Mouse (Mus musculus): ENCODE results near the gene Uroc1. TPM values are rescaled to one million over a fixed set of nuclear protein-coding genes. Genes with fewer than 3 reads are reported as not detected.
A peak's percentile ranks its signal among the peaks of the same experiment; 100 is the strongest.

Gene Uroc1
- total RNA-seq, 2 experiments from 2014 or later = not detected

DNA sequence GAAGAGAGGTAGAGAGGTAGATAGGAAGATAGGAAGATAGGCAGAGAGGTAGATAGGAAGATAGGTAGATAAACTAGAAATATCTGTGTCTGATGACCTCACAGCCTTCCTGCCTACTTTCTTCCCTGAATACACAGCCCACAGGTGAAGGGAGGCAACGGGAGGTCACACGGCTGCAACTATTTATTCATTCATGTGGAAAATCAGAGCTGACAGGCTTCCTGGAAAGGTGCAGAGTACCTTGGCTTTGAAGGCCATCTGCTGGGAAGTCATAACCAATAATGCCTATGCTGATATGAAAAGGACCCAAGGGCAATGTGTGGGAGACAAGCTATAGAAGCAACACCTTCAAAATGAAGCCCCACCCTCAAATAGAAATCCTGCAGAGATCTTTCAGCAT is 9.3 kb downstream of the Uroc1 start:
- DNase-seq = no peak
- intact Hi-C loops (cut with DNase I; ENCODE audit: low total_unique reads) = loop anchor here (10.0 kb wide), 1 partner anchor 82 kb away; the partner anchor contains the start of gene Cfap100

DNA sequence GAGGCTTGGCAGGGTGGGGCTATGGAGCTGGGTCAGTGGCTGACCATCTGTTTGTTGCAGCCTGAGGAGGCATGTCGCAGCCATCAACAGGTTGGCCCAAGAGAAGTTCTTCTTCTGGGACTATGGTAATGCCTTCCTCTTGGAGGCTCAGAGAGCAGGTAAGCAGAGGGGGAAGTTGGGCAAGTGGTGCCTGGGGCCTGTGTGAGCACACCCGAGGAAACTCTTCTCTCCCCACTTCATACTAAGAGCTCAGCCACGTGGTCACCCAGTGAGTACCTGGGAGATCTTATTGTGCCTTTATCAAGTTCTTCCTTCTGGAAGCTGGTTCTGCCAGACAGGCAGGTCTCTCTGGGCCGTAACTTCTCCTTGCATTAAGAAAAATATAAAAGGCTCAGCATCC is 14.1 kb downstream of the Uroc1 start:
- intact Hi-C loops (cut with DNase I; ENCODE audit: low total_unique reads) = loop anchor here (10.0 kb wide), 1 partner anchor 78 kb away; the partner anchor contains the start of gene Cfap100

DNA sequence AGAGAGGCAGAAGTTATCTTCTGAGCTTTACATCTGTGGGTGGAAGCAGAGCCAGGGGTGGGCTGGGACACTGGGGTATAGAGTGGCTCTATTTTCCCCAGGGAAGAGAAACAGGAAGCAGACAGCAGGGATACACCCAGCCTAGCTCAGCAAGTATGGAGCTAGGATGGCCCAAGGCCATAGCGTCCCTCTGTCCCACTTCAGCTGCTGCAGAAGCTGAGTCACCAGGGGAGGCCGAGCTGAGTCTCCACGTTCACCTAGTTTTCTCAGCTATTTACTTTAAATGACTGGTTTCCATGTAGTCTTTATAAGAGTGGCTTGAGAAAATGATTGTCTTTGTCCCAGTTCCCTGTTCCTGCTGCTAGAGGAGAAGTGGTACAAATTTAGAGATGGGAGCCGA is 15.4 kb downstream of the Uroc1 start:
- intact Hi-C loops (cut with DNase I; ENCODE audit: low total_unique reads) = loop anchor here (10.0 kb wide), 1 partner anchor 76 kb away; the partner anchor contains the start of gene Cfap100
- DNase-seq = no peak

More for the DNA sequence above, 14.1 kb downstream of the Uroc1 start:
- no peak for DNase-seq

DNA sequence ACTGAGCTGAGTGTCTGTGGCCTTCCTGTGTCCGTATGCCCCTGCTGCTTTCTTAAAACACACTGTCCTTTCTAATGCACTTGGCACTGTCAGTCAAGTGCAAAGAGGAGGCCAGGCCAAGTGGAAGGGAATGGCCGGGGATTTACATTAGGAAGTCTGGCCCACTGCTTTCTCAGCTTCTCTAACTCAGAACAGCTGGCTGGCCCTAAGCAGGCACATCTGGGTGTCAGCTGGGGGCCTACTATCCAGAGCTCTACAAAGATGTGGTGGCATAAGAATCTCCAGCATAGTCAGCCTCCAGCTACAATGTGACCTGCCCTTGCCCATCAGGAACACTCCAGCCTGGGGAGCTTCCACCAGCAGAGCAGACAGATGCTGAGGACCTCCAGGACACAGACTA is 16.9 kb downstream of the Uroc1 start:
- intact Hi-C loops (cut with DNase I; ENCODE audit: low total_unique reads) = no loop called here
- DNase-seq = no peak

DNA sequence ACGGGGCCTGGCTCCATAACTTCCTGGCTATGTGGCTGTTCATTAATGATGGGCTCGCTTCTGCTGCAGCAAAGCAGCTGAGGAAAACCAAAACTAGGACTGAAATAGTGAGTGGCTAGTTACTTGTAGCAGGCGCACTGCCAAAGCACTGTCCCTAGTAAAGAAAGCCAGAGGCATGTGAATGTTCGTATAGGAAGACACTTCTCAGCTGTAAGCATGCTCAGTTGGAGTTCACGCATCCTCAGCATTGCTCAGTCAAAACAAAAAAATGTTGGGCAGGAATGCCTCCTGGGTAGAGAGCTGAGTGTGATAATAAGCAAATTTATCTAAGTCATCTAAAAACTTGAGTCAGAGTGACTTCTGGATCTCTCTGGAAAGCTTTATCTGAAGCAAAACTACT is 25.1 kb downstream of the Uroc1 start:
- intact Hi-C loops (cut with DNase I; ENCODE audit: low total_unique reads) = no loop called here
- no peak for DNase-seq

DNA sequence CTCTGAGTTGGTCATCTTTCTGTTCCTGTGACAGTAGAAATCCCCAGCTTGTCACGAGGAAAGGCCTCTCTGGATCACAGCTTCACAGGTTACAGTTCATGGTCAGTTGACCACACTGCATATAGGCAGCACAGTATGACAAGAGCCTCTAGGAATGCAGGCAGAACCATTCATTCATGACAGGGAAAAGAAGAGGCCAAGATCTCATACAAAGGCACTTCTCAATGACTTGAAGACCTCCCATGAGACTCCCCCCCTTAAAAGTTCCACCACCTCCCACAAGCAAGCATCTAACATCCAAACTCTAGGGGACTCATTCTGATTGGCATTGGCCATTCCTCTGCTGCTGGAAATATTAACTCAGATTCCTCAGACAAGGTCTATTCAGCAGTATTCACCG is 26.4 kb downstream of the Uroc1 start:
- no peak for DNase-seq
- intact Hi-C loops (cut with DNase I; ENCODE audit: low total_unique reads) = no loop called here

DNA sequence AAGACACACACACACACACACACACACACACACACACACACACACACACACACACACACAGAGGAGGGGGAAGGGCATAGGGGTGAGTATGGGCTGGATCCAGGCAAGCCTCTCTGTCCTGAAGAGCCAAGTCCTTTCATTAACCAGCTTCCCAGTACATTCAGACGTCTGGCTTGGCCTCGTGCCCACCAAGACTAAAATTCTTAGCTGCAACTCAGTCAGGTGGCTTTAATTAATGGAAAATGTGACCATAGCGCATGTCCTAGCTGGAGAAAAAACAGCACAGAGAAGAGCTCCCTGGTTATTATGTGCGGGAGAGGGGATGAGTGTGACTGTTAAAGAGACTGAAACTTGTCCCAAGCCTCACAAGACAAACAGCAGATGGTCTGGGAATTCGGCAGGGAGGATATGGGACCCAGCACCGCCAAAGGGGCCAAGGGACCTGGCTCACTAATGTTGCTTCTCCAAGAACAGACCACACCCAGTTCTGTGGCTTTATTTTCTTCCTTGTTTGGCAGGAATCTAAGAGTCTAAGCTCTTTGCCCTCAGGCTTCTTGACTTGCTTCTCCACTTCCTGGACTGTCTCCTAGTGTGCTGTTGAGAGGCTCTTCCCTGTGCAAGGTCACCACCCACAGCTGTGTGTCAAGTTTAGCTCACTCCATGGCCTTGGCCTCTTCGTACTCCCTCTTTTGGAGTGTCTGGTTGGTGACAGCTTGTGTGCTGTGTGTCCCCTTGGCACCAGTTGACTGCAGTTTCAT is 27.1 kb downstream of the Uroc1 start:
- DNase-seq = peak; percentile 62
- intact Hi-C loops (cut with DNase I; ENCODE audit: low total_unique reads) = no loop called here

DNA sequence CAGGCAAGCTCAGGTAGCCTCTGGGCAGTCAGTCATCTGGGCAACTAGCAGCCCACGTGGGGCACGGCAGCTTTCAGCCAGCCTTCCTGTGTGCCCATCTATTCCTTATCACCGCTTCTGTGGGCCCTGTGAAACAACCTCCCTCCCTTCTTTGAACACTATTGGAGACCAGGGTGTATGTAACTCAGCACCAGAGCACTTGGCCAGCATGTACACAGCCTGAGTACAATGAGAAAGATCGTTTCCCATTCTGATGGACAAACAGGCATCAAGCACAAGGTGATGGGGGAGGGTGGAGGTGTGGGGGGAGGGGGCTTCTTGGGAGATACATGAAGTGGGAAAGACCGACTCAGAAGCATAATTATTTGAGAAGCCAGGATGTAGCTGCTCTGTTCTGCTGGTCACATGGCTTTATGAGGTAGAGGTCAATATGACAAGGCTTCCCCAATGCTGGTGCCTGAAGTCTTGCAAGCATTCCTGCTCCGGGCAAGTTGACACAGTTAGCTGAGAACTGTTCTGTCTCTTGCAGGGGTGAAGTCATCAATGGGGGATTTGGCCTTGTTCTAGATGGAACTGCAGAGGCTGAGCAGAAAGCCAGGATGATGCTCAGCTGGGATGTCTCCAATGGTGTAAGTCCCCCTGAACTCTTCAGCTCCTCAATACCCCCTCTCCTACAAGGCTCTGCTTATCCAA is 28.0 kb downstream of the Uroc1 start:
- DNase-seq = no peak
- intact Hi-C loops (cut with DNase I; ENCODE audit: low total_unique reads) = no loop called here

DNA sequence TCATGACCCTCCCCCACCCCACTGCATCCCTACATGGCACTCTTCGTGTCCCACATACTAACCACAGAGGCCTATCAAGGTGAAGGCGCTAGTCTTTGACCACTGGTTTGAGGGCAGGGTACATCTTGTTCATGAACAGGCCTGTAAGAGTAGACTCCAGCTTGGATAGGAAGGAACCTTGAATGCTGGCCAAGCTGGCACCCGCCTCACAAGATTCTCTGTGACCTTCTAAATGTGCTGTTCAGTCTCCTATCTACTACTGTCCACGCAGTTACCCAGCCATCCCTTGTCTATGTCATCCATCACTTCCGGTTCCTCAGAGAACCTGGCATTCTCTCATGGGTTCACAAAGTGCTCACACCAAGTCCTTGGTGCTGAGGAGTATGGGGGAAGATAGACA is 30.2 kb downstream of the Uroc1 start:
- intact Hi-C loops (cut with DNase I; ENCODE audit: low total_unique reads) = no loop called here
- DNase-seq = no peak

DNA sequence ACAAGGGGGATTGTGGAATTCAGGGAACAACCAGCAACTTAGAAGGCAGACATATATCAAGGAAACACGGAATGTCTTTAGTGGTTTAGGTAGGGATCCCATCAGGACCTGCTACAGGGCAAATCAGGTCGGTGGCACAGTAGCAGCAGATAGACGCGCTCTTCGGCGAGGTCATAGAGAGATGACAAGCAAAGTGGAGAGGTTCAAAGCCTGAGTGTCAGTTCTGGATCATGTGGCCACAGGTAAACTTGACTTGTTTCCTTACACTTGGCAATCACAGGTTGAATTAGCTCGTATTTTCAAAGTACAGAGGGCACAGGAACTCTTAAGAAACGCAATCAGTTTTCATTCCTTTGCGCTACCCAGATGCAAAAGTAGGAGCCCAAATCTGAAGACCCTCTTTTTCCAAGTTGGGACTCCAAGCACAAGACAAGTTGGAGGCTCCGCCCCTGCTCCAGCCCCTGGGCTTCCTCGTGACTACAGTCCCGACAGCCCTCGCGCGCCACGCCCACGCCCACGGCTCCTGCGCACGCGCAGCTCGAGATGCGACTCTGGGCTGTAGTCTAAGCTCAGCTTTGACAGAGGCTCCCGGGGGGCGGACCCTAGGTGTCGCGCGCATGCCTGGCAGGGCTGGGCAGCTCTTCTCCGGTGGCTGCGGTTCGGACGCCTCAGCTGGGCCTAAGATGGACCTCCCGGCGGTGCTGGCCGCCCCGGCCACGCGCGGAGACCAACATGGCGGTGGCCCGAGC is 36.1 kb downstream of the Uroc1 start, which contains the start of gene Zxdc:
Zxdc (plus strand) TSS at position 517 of the 749 bp plus-strand sequence.
- intact Hi-C loops (cut with DNase I; ENCODE audit: low total_unique reads) = loop anchor here (2.0 kb wide), 1 partner anchor 60 kb away; the partner anchor contains the start of gene Cfap100
- peak; percentile 99 for DNase-seq

DNA sequence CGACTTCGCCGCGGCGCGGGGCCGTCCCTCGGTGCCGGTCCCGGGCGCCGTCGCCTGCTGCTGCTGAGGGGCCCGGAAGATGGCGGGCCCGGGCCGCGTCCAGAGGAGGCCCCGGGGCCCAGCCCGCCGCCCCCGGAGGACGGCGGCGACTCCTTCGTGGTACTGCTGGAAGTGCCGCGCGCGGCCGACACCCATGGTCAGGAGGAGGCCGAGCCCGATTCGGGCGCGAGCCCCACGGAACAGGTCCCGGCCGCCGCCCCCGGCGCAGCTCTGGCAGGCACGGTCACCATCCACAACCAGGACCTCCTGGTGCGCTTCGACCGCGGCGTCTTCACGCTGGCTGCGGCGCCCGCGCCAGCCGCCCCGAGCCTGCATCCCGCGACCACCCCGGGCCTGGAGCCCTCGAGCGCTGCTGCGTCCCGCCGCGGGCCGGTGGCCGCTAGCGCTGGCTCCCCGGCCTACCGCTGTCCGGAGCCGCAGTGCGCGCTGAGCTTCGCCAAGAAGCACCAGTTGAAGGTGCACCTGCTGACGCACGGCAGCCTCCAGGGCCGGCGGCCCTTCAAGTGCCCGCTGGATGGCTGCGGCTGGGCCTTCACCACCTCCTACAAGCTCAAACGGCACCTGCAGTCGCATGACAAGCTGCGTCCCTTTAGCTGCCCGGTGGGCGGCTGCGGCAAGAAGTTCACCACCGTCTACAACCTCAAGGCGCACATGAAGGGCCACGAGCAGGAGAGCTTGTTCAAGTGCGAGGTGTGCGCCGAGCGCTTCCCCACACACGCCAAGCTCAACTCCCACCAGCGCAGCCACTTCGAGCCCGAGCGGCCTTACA is 36.9 kb downstream of the Uroc1 start:
- peak; percentile 39 for DNase-seq
- intact Hi-C loops (cut with DNase I; ENCODE audit: low total_unique reads) = loop anchor here (2.0 kb wide), 1 partner anchor 59 kb away; the partner anchor contains the start of gene Cfap100

DNA sequence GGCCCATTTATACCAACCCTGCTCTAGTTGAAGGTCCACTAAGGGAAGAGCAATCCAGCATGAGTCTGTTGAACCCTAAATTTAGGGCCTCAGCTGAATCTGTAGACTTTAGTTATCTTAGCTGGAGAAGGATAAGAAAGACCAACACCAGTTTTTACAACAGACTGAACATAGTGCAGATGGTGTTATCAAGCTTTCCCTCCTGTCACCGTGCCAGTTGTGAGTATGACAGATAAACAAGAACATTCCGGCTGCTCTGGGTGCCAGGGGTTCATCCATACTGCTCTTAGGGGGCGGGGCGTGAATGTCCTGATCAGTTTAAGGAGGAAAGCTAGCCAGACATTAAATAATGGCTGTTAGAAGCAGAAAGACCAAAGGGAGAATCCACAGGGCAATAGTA is 41.6 kb downstream of the Uroc1 start:
- intact Hi-C loops (cut with DNase I; ENCODE audit: low total_unique reads) = no loop called here
- DNase-seq = no peak

DNA sequence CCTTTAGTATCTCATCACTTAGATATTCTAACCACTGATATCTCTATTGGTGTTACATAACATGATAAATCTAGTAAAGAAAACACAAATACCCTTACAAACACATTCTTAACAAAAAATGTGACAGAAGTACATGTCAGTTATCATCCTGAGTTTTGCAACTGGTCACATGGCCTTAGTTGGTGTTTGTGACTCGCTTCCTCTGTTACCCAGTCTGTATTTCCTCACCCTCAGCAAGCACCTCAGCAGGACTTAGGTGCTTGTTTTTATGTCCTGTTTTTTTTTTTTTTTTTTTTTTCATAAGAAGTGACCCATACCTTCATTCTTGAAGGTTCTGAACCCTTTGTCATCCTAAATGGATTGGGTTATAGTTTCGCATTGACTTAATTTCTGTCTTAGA is 44.6 kb downstream of the Uroc1 start:
- DNase-seq = no peak
- intact Hi-C loops (cut with DNase I; ENCODE audit: low total_unique reads) = no loop called here

DNA sequence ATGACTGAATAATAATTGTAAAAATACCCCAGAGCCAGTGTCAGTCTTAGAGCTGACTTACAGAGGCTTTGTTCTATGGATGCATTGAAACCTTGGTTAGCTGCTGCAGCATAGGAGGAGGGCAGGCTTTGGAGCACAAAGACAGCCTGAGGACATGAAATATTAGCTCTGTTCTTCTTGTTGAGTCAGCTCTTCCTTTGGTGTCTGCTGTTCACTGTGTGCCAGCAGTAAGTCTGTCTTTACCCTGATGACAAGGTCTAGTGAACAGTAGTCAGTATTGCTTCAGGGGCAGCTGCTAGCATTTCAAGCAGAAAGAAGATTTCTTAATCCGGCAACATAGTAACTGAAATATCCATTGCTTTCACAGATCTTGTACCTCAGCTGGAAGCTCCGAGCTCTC is 48.4 kb downstream of the Uroc1 start:
- intact Hi-C loops (cut with DNase I; ENCODE audit: low total_unique reads) = no loop called here

DNA sequence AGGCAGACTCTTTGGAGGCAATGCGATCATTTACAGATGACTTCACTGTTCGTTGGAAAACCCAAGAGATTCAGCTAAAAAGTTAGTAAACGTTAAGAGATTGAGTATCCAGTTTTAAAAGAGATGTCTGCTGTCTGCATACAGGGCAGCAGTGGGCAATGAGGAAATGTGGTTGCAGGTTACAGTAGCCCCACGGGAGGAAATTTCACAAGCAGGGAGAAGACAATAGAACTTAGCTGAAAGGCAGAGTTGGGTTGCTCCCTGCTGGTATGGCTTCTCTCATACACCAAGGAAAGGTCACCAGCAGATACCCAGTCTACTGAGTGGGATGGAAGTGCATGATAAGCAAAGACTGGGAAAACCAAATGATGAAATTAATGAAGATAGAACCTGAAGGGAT is 57.5 kb downstream of the Uroc1 start:
- no peak for DNase-seq
- intact Hi-C loops (cut with DNase I; ENCODE audit: low total_unique reads) = no loop called here

More for the DNA sequence above, 48.4 kb downstream of the Uroc1 start:
- DNase-seq = no peak

DNA sequence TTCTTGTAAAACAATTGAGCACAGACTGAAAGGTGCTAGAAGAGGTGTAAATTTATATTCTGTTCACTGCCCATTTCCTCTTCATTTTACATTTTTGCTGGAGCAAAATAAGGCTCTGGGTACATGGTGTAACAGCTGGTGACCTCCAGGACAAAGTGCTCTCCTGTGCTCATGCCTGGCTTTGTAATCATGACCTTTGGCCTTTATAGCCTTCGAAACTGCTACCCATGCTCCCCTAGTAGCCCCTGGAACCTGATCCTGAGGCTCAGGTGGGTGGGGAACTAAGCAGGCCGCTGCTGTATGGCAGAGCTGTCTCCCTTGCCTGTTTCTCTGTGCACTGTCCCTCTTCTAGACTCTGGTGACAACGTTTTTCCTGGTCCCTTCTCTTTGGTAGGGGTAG is 60.9 kb downstream of the Uroc1 start:
- no peak for DNase-seq
- intact Hi-C loops (cut with DNase I; ENCODE audit: low total_unique reads) = no loop called here

DNA sequence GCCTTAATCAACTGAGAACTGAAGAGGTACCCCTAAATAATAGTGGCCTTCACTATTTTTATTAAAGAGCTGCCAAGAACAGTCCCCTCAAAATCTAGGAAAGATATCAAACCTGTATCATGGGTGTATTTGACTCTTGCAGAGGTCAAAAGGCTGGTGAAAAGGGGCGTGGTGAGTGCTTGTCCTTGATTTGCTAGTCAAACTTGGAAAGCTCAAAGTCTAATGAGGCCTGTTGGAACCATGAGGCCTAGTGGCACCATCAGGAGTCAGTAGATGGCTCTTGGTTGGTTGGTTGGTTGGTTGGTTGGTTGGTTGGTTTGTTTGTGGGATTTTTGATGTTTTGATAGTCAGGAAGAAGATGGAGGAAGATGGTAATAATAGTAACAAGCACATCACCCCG is 62.7 kb downstream of the Uroc1 start:
- intact Hi-C loops (cut with DNase I; ENCODE audit: low total_unique reads) = no loop called here
- DNase-seq = no peak

DNA sequence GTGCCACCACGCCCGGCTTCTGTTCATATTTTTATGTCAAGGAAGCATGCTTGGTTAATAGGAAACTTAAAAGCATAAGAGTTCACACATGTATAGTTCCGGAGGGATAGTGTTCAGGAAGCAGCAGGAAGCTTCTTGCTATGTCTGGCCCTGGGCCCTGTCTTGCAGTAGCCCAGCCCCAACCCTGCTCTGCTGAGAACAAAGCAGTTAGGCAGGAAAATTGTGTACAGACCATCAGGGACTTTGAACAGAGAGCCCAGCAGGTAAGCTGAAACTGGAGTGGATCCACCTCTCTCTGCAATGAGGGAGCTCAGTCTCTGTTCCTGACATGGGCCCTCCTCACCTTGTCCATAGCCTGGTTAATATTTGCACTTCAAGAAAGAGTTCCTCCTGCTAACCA is 64.2 kb downstream of the Uroc1 start:
- no peak for DNase-seq
- intact Hi-C loops (cut with DNase I; ENCODE audit: low total_unique reads) = no loop called here

DNA sequence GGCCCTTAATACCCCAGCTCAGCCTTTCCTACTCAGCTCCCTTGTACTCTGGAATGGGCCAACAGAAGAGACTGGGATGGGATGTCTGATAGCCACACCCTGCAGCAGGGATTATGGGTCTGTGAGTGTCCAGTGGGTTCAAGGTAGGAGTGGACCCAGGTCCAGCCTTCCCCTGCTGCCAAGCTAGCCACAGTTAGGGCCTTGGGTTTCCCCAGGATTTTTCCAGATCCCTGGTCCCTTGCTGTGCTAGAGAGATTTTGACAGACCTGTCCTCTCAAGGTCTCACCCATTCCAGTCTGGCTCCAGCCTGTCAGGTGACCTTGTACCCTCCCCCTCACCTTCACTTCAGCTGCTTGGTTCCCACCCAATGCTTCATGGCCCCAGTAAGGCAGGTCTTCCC is 75.5 kb downstream of the Uroc1 start:
- intact Hi-C loops (cut with DNase I; ENCODE audit: low total_unique reads) = no loop called here
- no peak for DNase-seq
